Mouse (Mus musculus): ENCODE data around the gene Myh9.
"Not testable (repeated sequence)": the region's sequence is repeated elsewhere in the genome, so short reads cannot be mapped to it uniquely, and the experiment has no call there.

Gene Myh9

GRCm38 (mm10) chr15:77843494-77844041 lies 1.6 kb upstream of the Myh9 start:
- not testable (repeated sequence) for DNase-seq (ENCODE audit: low spot score in 2 of 2)

GRCm38 (mm10) chr15:77843046-77843445 lies 1.1 kb upstream of the Myh9 start:
- no peak for DNase-seq (ENCODE audit: low spot score in 2 of 2)

- peak in 1 of 2 experiments; percentile 54 for DNase-seq (ENCODE audit: low spot score in 2 of 2)
These were observed 471 bp downstream of the Myh9 start for GRCm38 (mm10) chr15:77841361-77842046.

- DNase-seq (ENCODE audit: low spot score in 2 of 2) = peak in 1 of 2 experiments; percentile 49
These were observed 1.3 kb downstream of the Myh9 start for GRCm38 (mm10) chr15:77840450-77841360.

- DNase-seq (ENCODE audit: low spot score in 2 of 2) = no peak
These were observed 2.3 kb downstream of the Myh9 start for GRCm38 (mm10) chr15:77839529-77840286.

DNA sequence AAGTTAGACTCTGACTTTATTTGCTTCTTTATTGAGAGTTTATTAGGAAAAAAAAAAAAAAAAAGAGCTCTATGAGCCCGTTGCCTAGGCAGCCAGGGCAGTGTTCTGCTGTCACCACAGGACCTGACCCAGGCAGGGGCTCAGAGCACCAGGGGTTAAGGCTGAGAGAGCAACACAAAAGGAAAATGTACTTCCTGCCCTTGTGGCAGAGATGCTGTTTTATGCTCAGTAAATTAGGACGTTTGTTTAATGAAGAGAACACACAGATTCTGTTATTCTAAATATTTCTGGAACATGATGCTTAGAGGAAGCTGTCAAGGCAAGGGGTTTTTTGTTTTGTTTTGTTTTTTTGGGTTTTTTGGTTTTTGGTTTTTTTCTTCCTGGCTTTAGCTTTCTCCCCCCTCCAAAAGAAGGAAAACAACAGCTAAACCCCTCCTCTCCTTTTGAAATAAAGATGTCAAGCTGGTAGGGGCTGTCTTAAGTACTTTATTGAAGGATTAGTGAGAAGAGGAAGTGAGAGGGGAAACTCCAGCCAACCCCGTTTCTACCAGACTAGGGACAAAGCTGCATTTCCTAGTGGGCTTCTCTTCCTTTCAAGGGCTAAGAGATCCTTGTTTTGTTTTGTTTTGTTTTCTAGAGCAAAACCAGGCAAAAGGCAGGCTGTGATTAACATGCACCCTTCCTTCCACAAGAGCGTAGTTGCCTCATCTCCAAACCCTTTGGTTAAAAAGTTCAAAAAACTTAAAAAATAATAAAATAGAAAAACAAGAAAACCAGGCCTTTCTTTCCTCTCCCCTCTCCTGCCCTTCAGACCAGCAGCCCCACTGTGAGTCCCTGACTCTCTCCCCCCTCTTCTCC lies 3.2 kb downstream of the Myh9 start:
- no peak for DNase-seq (ENCODE audit: low spot score in 2 of 2)

- DNase-seq (ENCODE audit: low spot score in 2 of 2) = no peak
These were observed 4.4 kb downstream of the Myh9 start for GRCm38 (mm10) chr15:77837444-77838117.

- DNase-seq (ENCODE audit: low spot score in 2 of 2) = no peak
These were observed 5.1 kb downstream of the Myh9 start for GRCm38 (mm10) chr15:77836692-77837443.

- no peak for DNase-seq (ENCODE audit: low spot score in 2 of 2)
These were observed 5.9 kb downstream of the Myh9 start for GRCm38 (mm10) chr15:77835930-77836653.

DNA sequence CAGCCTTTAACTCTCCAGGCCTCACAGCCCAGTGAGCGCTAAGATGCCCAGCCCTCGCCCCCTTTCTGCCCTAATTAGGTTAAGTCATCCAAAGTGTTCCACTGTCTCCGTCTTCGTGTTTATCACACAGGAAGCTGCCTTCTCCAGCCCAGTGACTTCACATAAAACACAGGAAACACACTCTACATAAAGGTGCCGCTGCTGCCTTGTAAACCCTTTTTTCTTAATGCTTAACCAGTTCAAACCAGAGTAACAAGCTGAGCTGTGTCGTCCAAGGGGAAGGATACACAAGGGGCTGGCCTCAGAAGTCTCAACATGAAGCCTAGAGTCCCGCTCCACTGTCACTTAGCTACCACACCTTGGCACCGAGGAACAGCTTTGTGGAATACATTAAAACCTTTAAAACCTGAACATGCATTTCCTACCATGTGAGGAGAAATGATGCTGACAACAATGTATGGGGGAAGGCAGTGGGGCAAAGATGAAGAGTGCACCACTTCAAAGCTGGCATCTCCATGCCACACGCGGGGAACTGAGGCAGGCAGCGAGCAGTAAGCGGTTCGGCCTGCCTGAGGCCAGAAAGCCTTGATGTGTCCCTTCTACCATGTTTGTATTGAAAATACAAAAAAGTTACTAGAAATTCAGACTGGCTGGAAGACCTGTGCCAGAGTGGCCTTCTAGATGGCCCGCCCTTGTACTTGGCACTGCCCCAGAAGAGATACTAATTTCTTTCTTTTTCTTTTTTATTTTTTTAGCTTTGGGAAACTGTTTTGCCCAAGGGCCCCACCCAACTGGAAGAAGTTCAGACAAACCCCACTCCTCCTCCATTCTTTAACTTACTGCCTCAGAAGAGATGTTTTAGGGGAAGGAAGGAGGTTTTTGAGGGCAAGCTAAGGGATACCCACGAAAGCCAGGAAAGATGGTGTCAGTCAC lies 7.4 kb downstream of the Myh9 start:
- DNase-seq (ENCODE audit: low spot score in 2 of 2) = peak; percentile 65 to 69

GRCm38 (mm10) chr15:77833731-77834130 lies 8.2 kb downstream of the Myh9 start:
- DNase-seq (ENCODE audit: low spot score in 2 of 2) = no peak

DNA sequence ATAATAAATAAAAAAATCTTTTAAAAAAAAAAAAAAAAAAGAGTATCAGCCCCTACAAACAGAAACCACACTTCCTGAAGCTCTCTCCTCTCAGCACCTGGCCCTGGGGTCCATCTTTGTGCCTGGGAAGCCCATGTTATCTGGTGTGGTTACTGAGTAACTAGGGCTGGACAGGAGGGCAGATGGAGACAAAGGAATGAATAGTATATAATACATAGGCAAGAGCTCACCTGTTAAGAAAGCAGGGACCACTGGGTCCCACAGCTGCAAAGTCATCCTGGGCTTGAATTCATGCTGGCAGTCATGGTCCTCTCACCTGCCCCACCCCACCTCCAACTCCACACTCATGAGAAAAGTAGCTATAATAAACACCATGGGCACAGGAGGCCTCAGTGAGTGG lies 8.9 kb downstream of the Myh9 start:
- DNase-seq (ENCODE audit: low spot score in 2 of 2) = no peak

GRCm38 (mm10) chr15:77832458-77832904 lies 9.5 kb downstream of the Myh9 start:
- DNase-seq (ENCODE audit: low spot score in 2 of 2) = peak in 1 of 2 experiments; percentile 50

GRCm38 (mm10) chr15:77831754-77832457 lies 10.1 kb downstream of the Myh9 start:
- DNase-seq (ENCODE audit: low spot score in 2 of 2) = no peak

DNA sequence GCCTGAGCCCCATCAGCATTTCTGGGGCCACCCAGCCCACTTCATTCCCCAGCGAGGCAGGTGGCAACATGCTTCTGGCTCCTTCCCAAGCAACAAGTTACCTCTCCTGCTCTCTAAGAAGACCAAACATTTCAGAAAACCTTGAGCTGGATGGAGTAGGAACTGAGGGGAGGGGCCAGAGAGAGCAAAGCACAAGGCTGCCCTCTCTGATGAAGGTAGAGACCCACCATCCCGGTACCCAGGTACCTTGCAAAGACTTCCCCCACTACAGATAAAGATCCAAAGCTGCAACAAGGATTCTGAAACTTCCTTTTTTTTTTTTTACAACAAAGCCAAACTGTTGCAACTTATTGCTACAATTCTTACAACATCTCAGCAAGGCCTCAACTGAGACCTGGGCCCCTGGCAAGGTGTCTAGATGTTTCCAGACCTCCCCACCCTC lies 10.8 kb downstream of the Myh9 start:
- no peak for DNase-seq (ENCODE audit: low spot score in 2 of 2)

- no peak for DNase-seq (ENCODE audit: low spot score in 2 of 2)
These were observed 11.4 kb downstream of the Myh9 start for GRCm38 (mm10) chr15:77830481-77831137.
